Mouse (Mus musculus) intestine, embryonic 14.5 days (tissue): Measurements from ENCODE around the gene Hpdl. TPM values are rescaled to one million over a fixed set of nuclear protein-coding genes. Genes with fewer than 3 reads are reported as not detected.

Source experiments
- ATAC-seq: fragments of 200-750 bp; cut with Nextera tagmentation; replicated peaks from 2 replicates; pipeline ENCODE4 v1.8.0; 2017; ENCODE audit warnings: low read depth, moderate number of reproducible peaks, moderate TSS enrichment, moderate library complexity; ENCODE audit not compliant: low FRiP score, low TSS enrichment
- DNase-seq: peaks from one replicate; pipeline ENCODE4 v3.0.0-alpha.2; 2018; ENCODE audit warnings: low spot score
- H3K27ac ChIP-seq: fragments of 300-500 bp; sonication (generic); 2 replicates; pipeline ENCODE4 v1.5.1; 2014; ENCODE audit warnings: low read depth, mild to moderate bottlenecking, control low read depth
- H3K27me3 ChIP-seq: fragments of 300-500 bp; sonication (generic); replicated peaks from 2 replicates; pipeline ENCODE4 v1.6.1; 2014; ENCODE audit warnings: low read length, control low read depth; ENCODE audit not compliant: control insufficient read depth, insufficient read depth
- H3K36me3 ChIP-seq: fragments of 300-500 bp; sonication (generic); 2 replicates; pipeline ENCODE4 v1.6.1; 2014; ENCODE audit warnings: low read length, control low read depth; ENCODE audit not compliant: control insufficient read depth, insufficient read depth
- H3K4me1 ChIP-seq: fragments of 300-500 bp; sonication (generic); replicated peaks from 2 replicates; pipeline ENCODE4 v1.6.1; 2014; ENCODE audit warnings: low read length, control low read depth, mixed read lengths; ENCODE audit not compliant: control insufficient read depth, insufficient read depth
- H3K4me2 ChIP-seq: fragments of 300-500 bp; sonication (generic); 2 replicates; pipeline ENCODE4 v1.6.1; 2014; ENCODE audit warnings: low read length
- H3K4me3 ChIP-seq: fragments of 300-500 bp; sonication (generic); 2 replicates; pipeline ENCODE4 v1.5.1; 2014; ENCODE audit warnings: low read depth, low read length, control low read depth, mixed read lengths
- H3K9ac ChIP-seq: fragments of 300-500 bp; sonication (generic); 2 replicates; pipeline ENCODE4 v1.6.1; 2014; ENCODE audit warnings: mild to moderate bottlenecking, low read length
- H3K9me3 ChIP-seq: fragments of 300-500 bp; sonication (generic); 2 replicates; pipeline ENCODE4 v1.6.1; 2016; ENCODE audit warnings: low read length, control low read depth; ENCODE audit not compliant: control insufficient read depth
- WGBS: fragments of 180-500 bp; shearing (Covaris S2); extraction: QIAGEN DNeasy Blood & Tissue Kit; methylation state at CpG from one replicate; pipeline ENCODE4 v1.1.7; 2014; 5-methylcytosine and 5-hydroxymethylcytosine counted together
- polyA plus RNA-seq: library from polyadenylated mRNA; unstranded; fragments of >200 nt; fragmentation: Nextera tagmentation; extraction: Ambion mirVana; gene quantifications from 2 replicates; pipeline ENCODE4 v1.2.1, GENCODE M21; 2014

Hpdl gene
- polyA plus RNA-seq, 1 experiment from 2014 or later = 1.7 TPM

- Histone ChIP-seq H3K27ac (no peak overlapping the region), H3K9me3 (no peaks in the 10 kb centered on the region), H3K27me3 (no peaks in the 10 kb centered on the region), H3K4me3 (no peak overlapping the region), H3K36me3 (no peaks in the 10 kb centered on the region), H3K4me1 (no peaks in the 10 kb centered on the region), H3K9ac (no peak overlapping the region), H3K4me2 (no peak overlapping the region)
- 10% methylated on average over 3 of the region's 3 CpGs for WGBS
- DNase-seq (peak; percentile 86), ATAC-seq (no peak)
Observed at GRCm38 (mm10) chr4:116788956-116789355, 32.6 kb downstream of the Hpdl start.

GRCm38 (mm10) chr4:116787985-116788760 lies 33.3 kb downstream of the Hpdl start:
- Histone ChIP-seq H3K27me3 (no peaks in the 10 kb centered on the region), H3K9ac (no peak overlapping the region), H3K36me3 (no peaks in the 10 kb centered on the region), H3K27ac (no peak overlapping the region), H3K9me3 (no peaks in the 10 kb centered on the region), H3K4me1 (no peaks in the 10 kb centered on the region), H3K4me3 (no peak overlapping the region), H3K4me2 (no peak overlapping the region)
- DNase-seq (no peak), ATAC-seq (no peak)
- 53% methylated on average over 7 of the region's 7 CpGs for WGBS

GRCm38 (mm10) chr4:116786587-116786986 lies 34.9 kb downstream of the Hpdl start:
- H3K27ac ChIP-seq = no peak overlapping the region
- no peaks in the 10 kb centered on the region for H3K4me1 ChIP-seq
- no peaks in the 10 kb centered on the region for H3K9me3 ChIP-seq
- no peak overlapping the region for H3K4me3 ChIP-seq
- 100% methylated on average over 1 of the region's 1 CpGs for WGBS
- no peak for ATAC-seq
- H3K27me3 ChIP-seq = no peaks in the 10 kb centered on the region
- H3K36me3 ChIP-seq = no peaks in the 10 kb centered on the region
- no peak overlapping the region for H3K9ac ChIP-seq
- no peak for DNase-seq
- H3K4me2 ChIP-seq = no peak overlapping the region

GRCm38 (mm10) chr4:116782171-116782570 lies 39.3 kb downstream of the Hpdl start:
- H3K27ac ChIP-seq = no peak overlapping the region
- no peak overlapping the region for H3K4me2 ChIP-seq
- no peaks in the 10 kb centered on the region for H3K4me1 ChIP-seq
- ATAC-seq (no peak), DNase-seq (no peak)
- WGBS = 33% methylated on average over 8 of the region's 8 CpGs
- H3K9me3 ChIP-seq = no peaks in the 10 kb centered on the region
- H3K36me3 ChIP-seq = no peaks in the 10 kb centered on the region
- H3K9ac ChIP-seq = no peak overlapping the region
- no peaks in the 10 kb centered on the region for H3K27me3 ChIP-seq
- H3K4me3 ChIP-seq = no peak overlapping the region

- H3K27ac ChIP-seq = no peak overlapping the region
- H3K4me2 ChIP-seq = no peak overlapping the region
- 44% methylated on average over 2 of the region's 2 CpGs for WGBS
- no peak overlapping the region for H3K9ac ChIP-seq
- DNase-seq = no peak
- no peaks in the 10 kb centered on the region for H3K27me3 ChIP-seq
- H3K4me3 ChIP-seq = no peak overlapping the region
- H3K36me3 ChIP-seq = no peaks in the 10 kb centered on the region
- ATAC-seq = no peak
- no peaks in the 10 kb centered on the region for H3K4me1 ChIP-seq
- no peaks in the 10 kb centered on the region for H3K9me3 ChIP-seq
Observed at GRCm38 (mm10) chr4:116781366-116781765, 40.1 kb downstream of the Hpdl start.

GRCm38 (mm10) chr4:116780541-116780940 lies 41.0 kb downstream of the Hpdl start:
- no peak overlapping the region for H3K4me2 ChIP-seq
- ATAC-seq (no peak), DNase-seq (no peak)
- H3K9ac ChIP-seq = no peak overlapping the region
- H3K4me3 ChIP-seq = no peak overlapping the region
- 84% methylated on average over 2 of the region's 2 CpGs for WGBS
- no peaks in the 10 kb centered on the region for H3K4me1 ChIP-seq
- no peaks in the 10 kb centered on the region for H3K9me3 ChIP-seq
- H3K36me3 ChIP-seq = no peaks in the 10 kb centered on the region
- no peak overlapping the region for H3K27ac ChIP-seq
- no peaks in the 10 kb centered on the region for H3K27me3 ChIP-seq

GRCm38 (mm10) chr4:116777079-116777478 lies 44.4 kb downstream of the Hpdl start:
- Histone ChIP-seq H3K9ac (no peak overlapping the region), H3K4me2 (no peak overlapping the region), H3K4me1 (no peaks in the 10 kb centered on the region), H3K9me3 (no peaks in the 10 kb centered on the region), H3K4me3 (no peak overlapping the region), H3K27ac (no peak overlapping the region), H3K27me3 (no peaks in the 10 kb centered on the region), H3K36me3 (no peaks in the 10 kb centered on the region)
- DNase-seq = no peak
- WGBS = 81% methylated on average over 3 of the region's 3 CpGs
- no peak for ATAC-seq

GRCm38 (mm10) chr4:116776391-116776790 lies 45.1 kb downstream of the Hpdl start:
- Histone ChIP-seq H3K36me3 (no peaks in the 10 kb centered on the region), H3K4me1 (no peaks in the 10 kb centered on the region), H3K27ac (no peak overlapping the region), H3K4me3 (no peak overlapping the region), H3K9me3 (no peaks in the 10 kb centered on the region), H3K4me2 (no peak overlapping the region), H3K27me3 (no peaks in the 10 kb centered on the region), H3K9ac (no peak overlapping the region)
- WGBS = 91% methylated on average over 5 of the region's 5 CpGs
- ATAC-seq (no peak), DNase-seq (no peak)
